Mouse (Mus musculus) adrenal gland, postnatal 4 days (tissue): Measurements from ENCODE around the gene Sema7a. TPM values are rescaled to one million over a fixed set of nuclear protein-coding genes. Genes with fewer than 3 reads are reported as not detected.

Experiments
- DNase-seq, 2 experiments: peaks; one replicate each; pipeline ENCODE4 v3.0.0; 2021 to 2022; ENCODE audit warnings: low spot score in 2 of 2, mixed read lengths in 2 of 2
- total RNA-seq, 2 experiments: library from RNA; stranded (reverse); gene quantifications; 2 replicates each; pipeline ENCODE4 v1.2.3; 2021

The Sema7a gene
- total RNA-seq, 2 experiments from 2014 or later: 15.1 to 16.1 TPM

GRCm38 (mm10) chr9:57959886-57960866 is 20.3 kb downstream of the Sema7a start:
- DNase-seq: no peak

GRCm38 (mm10) chr9:57961226-57961625 is 21.3 kb downstream of the Sema7a start:
- DNase-seq: no peak

GRCm38 (mm10) chr9:57961863-57962778 is 22.2 kb downstream of the Sema7a start:
- DNase-seq: no peak

GRCm38 (mm10) chr9:57963249-57963997 is 23.5 kb downstream of the Sema7a start:
- DNase-seq: no peak

- DNase-seq: no peak
These were observed 24.1 kb downstream of the Sema7a start for GRCm38 (mm10) chr9:57963998-57964395.

- no peak for DNase-seq
These were observed 24.8 kb downstream of the Sema7a start for GRCm38 (mm10) chr9:57964528-57965250.

GRCm38 (mm10) chr9:57965281-57966185 is 25.6 kb downstream of the Sema7a start:
- DNase-seq: peak in 1 of 2 experiments; percentile 50

- no peak for DNase-seq
These were observed 27.5 kb downstream of the Sema7a start for GRCm38 (mm10) chr9:57967237-57967960.

- DNase-seq: no peak
These were observed 28.4 kb downstream of the Sema7a start for GRCm38 (mm10) chr9:57968166-57968771.

GRCm38 (mm10) chr9:57968783-57969542 is 29.1 kb downstream of the Sema7a start:
- no peak for DNase-seq

GRCm38 (mm10) chr9:57969736-57970495 is 30.0 kb downstream of the Sema7a start:
- DNase-seq: no peak

GRCm38 (mm10) chr9:57971413-57971812 is 31.5 kb downstream of the Sema7a start:
- no peak for DNase-seq

GRCm38 (mm10) chr9:57972141-57972591 is 32.3 kb downstream of the Sema7a start:
- no peak for DNase-seq

- no peak for DNase-seq
These were observed 33.0 kb downstream of the Sema7a start for GRCm38 (mm10) chr9:57972776-57973439.

- DNase-seq: no peak
These were observed 33.6 kb downstream of the Sema7a start for GRCm38 (mm10) chr9:57973440-57974066.
